Mouse (Mus musculus) midbrain, embryonic 14.5 days (tissue): ENCODE data around the gene Pwwp2a. TPM values are rescaled to one million over a fixed set of nuclear protein-coding genes. Genes with fewer than 3 reads are reported as not detected.
A peak's percentile ranks its signal among the peaks of the same experiment; 100 is the strongest.

Experiments
- ATAC-seq: fragments of 200-750 bp; cut with Nextera tagmentation; 2 replicates; pipeline ENCODE4 v1.8.0; 2017; ENCODE audit warnings: moderate number of reproducible peaks, moderate library complexity; ENCODE audit not compliant: low FRiP score, low TSS enrichment
- DNase-seq: peaks from one replicate; pipeline ENCODE4 v3.0.0-alpha.2; 2015
- H3K27ac ChIP-seq: fragments of 300-500 bp; sonication (generic); replicated peaks from 2 replicates; pipeline ENCODE4 v1.5.1; 2014; ENCODE audit warnings: mild to moderate bottlenecking, low read depth, low read length, moderate library complexity
- H3K27me3 ChIP-seq: fragments of 300-500 bp; sonication (generic); 2 replicates; pipeline ENCODE4 v1.6.1; 2014; ENCODE audit warnings: low read length, control low read depth, mixed read lengths; ENCODE audit not compliant: control insufficient read depth, insufficient read depth
- H3K36me3 ChIP-seq: fragments of 300-500 bp; sonication (generic); 2 replicates; pipeline ENCODE4 v1.6.1; 2014; ENCODE audit warnings: low read length, control low read depth; ENCODE audit not compliant: control insufficient read depth, insufficient read depth
- H3K4me1 ChIP-seq: fragments of 300-500 bp; sonication (generic); 2 replicates; pipeline ENCODE4 v1.6.1; 2014; ENCODE audit warnings: mild to moderate bottlenecking, antibody characterized with exemption, low read length, control low read depth; ENCODE audit not compliant: control insufficient read depth, insufficient read depth
- H3K4me2 ChIP-seq: fragments of 300-500 bp; sonication (generic); 2 replicates; pipeline ENCODE4 v1.6.1; 2014; ENCODE audit warnings: mild to moderate bottlenecking, low read length, moderate library complexity
- H3K4me3 ChIP-seq: fragments of 300-500 bp; sonication (generic); replicated peaks from 2 replicates; pipeline ENCODE4 v1.5.1; 2014; ENCODE audit warnings: low read depth, low read length
- H3K9ac ChIP-seq: fragments of 300-500 bp; sonication (generic); replicated peaks from 2 replicates; pipeline ENCODE4 v1.6.1; 2014; ENCODE audit warnings: mild to moderate bottlenecking, low read length, moderate library complexity
- H3K9me3 ChIP-seq: fragments of 300-500 bp; sonication (generic); 2 replicates; pipeline ENCODE4 v1.6.1; 2016; ENCODE audit warnings: low read length, control low read depth, mixed read lengths; ENCODE audit not compliant: control insufficient read depth
- WGBS: fragments of 180-500 bp; shearing (Covaris S2); extraction: QIAGEN DNeasy Blood & Tissue Kit; methylation state at CpG from one replicate; pipeline ENCODE4 v1.1.7; 2014; 5-methylcytosine and 5-hydroxymethylcytosine counted together
- polyA plus RNA-seq: library from polyadenylated mRNA; unstranded; fragments of >200 nt; fragmentation: Nextera tagmentation; extraction: Ambion mirVana; gene quantifications from 2 replicates; pipeline ENCODE4 v1.2.1, GENCODE M21; 2014

Pwwp2a gene
- polyA plus RNA-seq, 1 experiment from 2014 or later = 47.1 TPM

DNA sequence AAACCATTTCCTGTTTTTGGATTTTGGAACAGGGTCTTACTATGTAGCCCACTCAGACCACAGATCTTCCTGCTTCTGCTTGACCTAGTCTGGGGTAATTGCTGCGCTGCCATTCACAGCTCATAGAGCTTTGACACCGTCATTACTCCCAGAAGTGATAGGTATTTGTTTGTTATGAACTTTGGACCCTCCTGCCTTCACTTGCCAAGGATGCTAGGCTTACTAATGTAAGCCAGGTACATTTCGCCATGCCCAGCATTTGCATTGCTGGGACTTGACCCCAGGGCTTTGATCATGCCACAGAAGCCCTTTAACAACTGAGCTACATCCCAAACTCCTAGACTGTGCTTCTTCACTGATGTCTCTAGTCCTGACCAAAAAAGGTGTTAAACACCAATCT lies 18.5 kb downstream of the Pwwp2a start:
- Histone ChIP-seq H3K4me1 (no peaks in the 10 kb centered on the region), H3K27me3 (no peaks in the 10 kb centered on the region), H3K9ac (no peak overlapping the region), H3K4me3 (no peak overlapping the region), H3K9me3 (no peaks in the 10 kb centered on the region), H3K36me3 (peaks cover 33% of the 10 kb centered on the region), H3K4me2 (no peak overlapping the region), H3K27ac (no peak overlapping the region)
- DNase-seq (no peak), ATAC-seq (no peak)
- WGBS = 100% methylated on average over 3 of the region's 3 CpGs

DNA sequence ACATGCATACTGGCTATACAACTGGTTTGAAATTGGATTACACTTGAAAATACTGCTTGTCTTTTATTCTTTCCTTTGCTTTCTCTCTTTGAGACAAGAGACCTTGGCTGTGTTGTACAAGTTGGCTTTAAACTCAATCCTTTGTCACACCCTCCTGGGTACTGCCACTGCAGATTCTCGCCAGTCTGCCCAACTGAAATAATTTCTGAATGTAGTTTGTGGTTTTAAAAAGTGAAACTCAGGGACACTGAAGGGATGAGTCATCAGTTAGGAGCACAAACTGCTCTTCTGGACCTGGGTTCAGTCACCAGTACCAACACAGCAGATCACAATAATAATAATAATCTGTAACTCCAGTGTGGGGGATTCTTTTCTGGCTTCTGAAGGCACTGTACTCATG lies 21.8 kb downstream of the Pwwp2a start:
- no peak overlapping the region for H3K4me2 ChIP-seq
- no peak overlapping the region for H3K4me3 ChIP-seq
- H3K27me3 ChIP-seq = no peaks in the 10 kb centered on the region
- H3K9ac ChIP-seq = no peak overlapping the region
- H3K9me3 ChIP-seq = no peaks in the 10 kb centered on the region
- DNase-seq (no peak), ATAC-seq (no peak)
- H3K4me1 ChIP-seq = no peaks in the 10 kb centered on the region
- peaks cover 30% of the 10 kb centered on the region for H3K36me3 ChIP-seq
- WGBS = 63% methylated on average over 1 of the region's 1 CpGs
- no peak overlapping the region for H3K27ac ChIP-seq

DNA sequence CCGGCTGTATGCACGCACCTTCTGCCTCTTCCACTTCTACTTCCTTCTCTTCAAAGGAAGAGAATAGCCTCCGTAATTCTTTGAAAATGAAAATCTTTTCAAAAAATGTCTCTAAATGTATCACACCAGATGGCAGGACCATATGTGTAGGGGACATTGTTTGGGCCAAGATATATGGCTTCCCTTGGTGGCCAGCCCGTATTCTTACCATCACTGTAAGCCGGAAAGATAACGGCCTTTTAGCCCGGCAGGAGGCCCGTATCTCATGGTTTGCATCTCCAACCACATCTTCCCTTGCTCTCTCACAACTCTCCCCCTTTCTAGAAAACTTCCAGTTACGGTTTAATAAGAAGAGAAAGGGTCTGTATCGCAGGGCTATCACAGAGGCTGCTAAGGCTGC lies 24.0 kb downstream of the Pwwp2a start:
- Histone ChIP-seq H3K4me3 (no peak overlapping the region), H3K4me1 (no peaks in the 10 kb centered on the region), H3K4me2 (no peak overlapping the region), H3K27me3 (no peaks in the 10 kb centered on the region), H3K36me3 (peaks cover 23% of the 10 kb centered on the region), H3K9me3 (no peaks in the 10 kb centered on the region), H3K27ac (no peak overlapping the region), H3K9ac (no peak overlapping the region)
- DNase-seq = no peak
- no peak for ATAC-seq
- WGBS = 91% methylated on average over 10 of the region's 10 CpGs

DNA sequence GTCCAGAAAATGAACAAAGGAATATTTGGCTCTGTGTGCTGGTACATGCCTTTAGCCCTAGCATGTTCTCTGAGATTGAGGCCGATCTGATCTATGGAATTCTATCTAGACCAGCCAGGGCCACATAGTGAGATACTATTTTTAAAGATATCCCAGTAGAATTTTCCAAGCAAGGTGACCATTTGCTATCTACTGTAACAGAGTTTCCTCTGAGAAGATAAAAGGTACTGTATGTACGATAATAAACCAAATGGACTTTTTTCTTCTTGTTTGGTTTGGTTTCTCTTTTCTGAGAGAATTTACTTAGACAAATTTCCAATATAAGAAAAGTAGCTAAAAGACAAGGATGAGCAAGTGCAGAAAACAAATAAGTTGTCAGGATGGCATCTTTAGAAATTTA lies 26.6 kb downstream of the Pwwp2a start:
- Histone ChIP-seq H3K4me2 (no peak overlapping the region), H3K9ac (no peak overlapping the region), H3K27ac (no peak overlapping the region), H3K4me1 (no peaks in the 10 kb centered on the region), H3K4me3 (no peak overlapping the region), H3K36me3 (peaks cover 23% of the 10 kb centered on the region), H3K9me3 (no peaks in the 10 kb centered on the region), H3K27me3 (no peaks in the 10 kb centered on the region)
- no peak for DNase-seq
- 96% methylated on average over 2 of the region's 2 CpGs for WGBS
- ATAC-seq = no peak

DNA sequence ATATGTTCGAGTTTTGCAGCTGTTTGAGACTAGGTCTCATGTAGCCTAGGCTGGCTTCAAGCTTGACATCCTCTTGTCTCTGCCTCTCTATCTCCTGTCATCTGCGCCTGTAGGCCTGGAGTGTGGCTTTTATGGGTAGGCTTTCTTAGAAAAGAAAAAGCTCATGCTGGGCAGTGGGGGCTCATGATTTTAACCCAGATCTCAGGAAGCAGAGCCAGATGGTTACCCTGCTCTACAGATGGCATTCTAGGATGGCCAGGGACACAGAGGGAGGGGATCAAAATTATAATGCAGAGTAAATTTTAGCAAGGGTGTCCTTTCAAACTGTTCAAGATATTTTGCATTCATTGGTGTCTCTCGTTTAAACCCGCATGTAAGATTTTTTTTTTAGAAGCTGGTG lies 30.4 kb downstream of the Pwwp2a start:
- Histone ChIP-seq H3K36me3 (peaks cover 16% of the 10 kb centered on the region), H3K27ac (no peak overlapping the region), H3K27me3 (no peaks in the 10 kb centered on the region), H3K9me3 (no peaks in the 10 kb centered on the region), H3K4me2 (no peak overlapping the region), H3K4me1 (no peaks in the 10 kb centered on the region), H3K9ac (no peak overlapping the region), H3K4me3 (no peak overlapping the region)
- DNase-seq (no peak), ATAC-seq (no peak)
- 93% methylated on average over 4 of the region's 4 CpGs for WGBS

DNA sequence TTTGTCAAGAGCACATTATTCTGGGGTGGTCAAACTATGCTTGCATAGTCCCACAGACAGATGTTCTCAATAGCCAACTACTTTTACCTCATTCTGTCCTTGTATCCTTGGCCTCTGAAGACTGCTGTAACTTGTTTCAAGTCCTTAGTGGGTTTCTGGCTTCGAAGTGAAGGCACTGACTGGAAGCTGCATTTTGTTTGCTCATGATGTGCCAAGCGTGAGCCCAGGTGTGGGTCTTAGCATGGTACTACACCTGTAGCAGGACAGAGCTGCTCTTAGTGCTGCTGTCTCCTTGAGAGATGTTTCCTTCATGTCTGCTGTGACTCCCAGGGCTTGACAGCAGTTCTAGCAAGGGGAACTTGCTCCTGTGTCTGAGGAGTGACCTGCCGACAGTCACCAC lies 41.6 kb downstream of the Pwwp2a start:
- H3K9me3 ChIP-seq = no peaks in the 10 kb centered on the region
- no peak for ATAC-seq
- no peaks in the 10 kb centered on the region for H3K4me1 ChIP-seq
- no peak overlapping the region for H3K27ac ChIP-seq
- H3K36me3 ChIP-seq = peaks cover 47% of the 10 kb centered on the region
- H3K27me3 ChIP-seq = no peaks in the 10 kb centered on the region
- H3K4me3 ChIP-seq = no peak overlapping the region
- DNase-seq = no peak
- 95% methylated on average over 3 of the region's 3 CpGs for WGBS
- no peak overlapping the region for H3K9ac ChIP-seq
- no peak overlapping the region for H3K4me2 ChIP-seq

DNA sequence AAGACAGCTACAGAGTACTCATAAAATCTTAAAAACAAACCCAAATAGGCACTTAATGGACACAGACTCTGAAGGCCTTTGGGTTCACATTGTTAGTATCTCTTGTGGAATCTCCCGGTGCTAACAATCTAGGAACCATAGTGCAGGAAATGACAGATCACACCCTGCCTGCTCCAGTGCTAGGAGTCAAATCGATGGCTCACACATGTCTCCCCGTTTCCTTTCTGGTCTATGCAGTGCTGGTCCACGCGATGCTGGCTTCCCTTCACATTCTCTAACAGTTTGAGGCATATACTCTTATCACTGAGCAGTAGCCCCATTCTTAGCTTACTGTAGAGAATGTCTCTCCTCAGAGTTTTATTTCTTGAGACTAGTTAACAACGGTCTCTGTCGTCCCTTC lies 46.0 kb downstream of the Pwwp2a start:
- H3K9ac ChIP-seq = no peak overlapping the region
- H3K4me3 ChIP-seq = no peak overlapping the region
- H3K4me2 ChIP-seq = no peak overlapping the region
- H3K27me3 ChIP-seq = no peaks in the 10 kb centered on the region
- H3K27ac ChIP-seq = no peak overlapping the region
- H3K9me3 ChIP-seq = no peaks in the 10 kb centered on the region
- DNase-seq (no peak), ATAC-seq (no peak)
- 92% methylated on average over 7 of the region's 7 CpGs for WGBS
- H3K4me1 ChIP-seq = no peaks in the 10 kb centered on the region
- peaks cover 63% of the 10 kb centered on the region for H3K36me3 ChIP-seq

DNA sequence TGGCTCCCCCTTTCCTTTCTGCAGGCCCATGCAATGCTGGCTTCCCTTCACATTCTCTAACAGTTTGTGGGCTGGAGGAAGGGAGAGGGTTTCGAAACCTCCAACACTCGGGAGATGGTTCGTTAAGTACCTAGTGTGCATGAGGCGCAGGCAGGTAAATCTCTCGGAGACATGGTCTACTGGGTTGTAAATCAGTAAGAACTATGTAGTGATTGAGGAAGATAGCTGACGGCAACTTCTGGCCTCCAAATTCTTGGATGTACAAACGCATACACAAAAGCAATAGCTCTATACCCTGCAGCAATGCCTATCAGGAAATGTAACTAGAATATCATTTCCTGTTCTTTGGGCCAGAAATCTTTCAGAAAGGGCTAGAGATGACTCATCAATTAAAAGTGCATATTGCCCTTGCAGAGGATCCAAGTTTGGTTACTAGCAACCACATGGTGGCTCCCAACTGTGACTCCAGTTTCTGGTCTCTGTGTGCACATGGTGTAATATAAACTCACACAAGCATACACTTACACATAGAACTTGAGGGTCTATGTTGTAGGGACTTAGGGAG lies 47.0 kb downstream of the Pwwp2a start:
- no peak overlapping the region for H3K9ac ChIP-seq
- no peaks in the 10 kb centered on the region for H3K27me3 ChIP-seq
- DNase-seq (no peak), ATAC-seq (no peak)
- H3K9me3 ChIP-seq = no peaks in the 10 kb centered on the region
- H3K27ac ChIP-seq = no peak overlapping the region
- peaks cover 67% of the 10 kb centered on the region for H3K36me3 ChIP-seq
- 93% methylated on average over 7 of the region's 7 CpGs for WGBS
- H3K4me2 ChIP-seq = no peak overlapping the region
- H3K4me3 ChIP-seq = no peak overlapping the region
- H3K4me1 ChIP-seq = no peaks in the 10 kb centered on the region

DNA sequence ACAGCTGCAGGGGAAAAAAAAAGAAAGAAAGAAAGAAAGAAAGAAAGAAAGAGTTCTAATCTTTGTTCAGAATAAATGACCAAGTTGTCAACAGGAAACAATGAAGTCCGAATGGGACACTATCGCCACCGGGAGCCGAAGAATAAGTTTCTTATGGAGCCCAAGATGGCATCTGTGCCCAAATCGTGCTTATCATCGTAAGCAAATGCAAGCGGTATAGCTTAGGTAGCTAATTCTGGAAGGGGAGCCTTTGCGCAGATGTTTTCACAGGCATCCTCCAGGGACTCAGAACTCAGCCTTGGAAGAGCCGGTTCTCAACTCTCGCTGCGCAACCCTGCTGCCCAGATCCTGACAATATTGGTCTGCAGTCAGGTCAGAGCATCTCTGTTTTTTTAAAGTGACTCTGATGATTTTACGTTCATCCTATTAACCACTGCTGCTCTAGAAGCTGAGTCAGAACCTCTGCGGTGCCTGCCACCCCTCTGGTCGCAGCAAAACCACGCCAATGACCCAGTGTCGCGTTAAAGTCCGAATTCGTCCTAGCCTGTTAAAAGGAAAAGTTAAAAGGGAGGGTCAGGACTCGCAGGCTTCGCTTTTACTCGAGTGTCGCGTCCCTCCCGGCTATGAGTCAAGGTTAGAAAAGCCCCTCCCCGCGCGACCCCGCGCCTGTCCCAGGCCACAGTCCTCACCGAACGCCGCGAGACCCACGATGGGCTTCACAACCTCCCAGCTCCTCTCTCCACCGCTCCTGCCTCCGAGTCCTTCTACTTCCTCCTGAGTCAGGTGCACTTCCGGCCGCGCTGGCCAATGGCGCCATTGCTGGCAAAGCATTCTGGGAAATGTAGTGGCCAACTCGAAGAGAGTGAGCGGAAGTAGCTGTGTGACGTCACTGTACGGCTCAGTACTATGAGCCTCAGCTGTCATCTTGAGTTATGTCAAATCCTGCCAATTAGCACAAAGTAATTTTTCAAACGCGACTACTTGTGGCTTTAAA lies 65.7 kb downstream of the Pwwp2a start, which contains the start of gene Ttc1:
TSS of gene Ttc1 (minus strand) at position 776 of the 994 bp plus-strand sequence.
- Histone ChIP-seq H3K4me1 (peaks cover 6% of the 10 kb centered on the region; the same call in 1 of the 2 replicates), H3K4me2 (peak within 1 kb of the TSS; percentile 70), H3K9ac (peak within 1 kb of the TSS; percentile 68), H3K9me3 (no peaks in the 10 kb centered on the region), H3K27ac (peak within 1 kb of the TSS; percentile 56), H3K27me3 (no peaks in the 10 kb centered on the region), H3K36me3 (peaks cover 26% of the 10 kb centered on the region), H3K4me3 (peak within 1 kb of the TSS; percentile 65)
- WGBS = 3% methylated on average over 47 of the region's 47 CpGs
- peak; percentile 100 for ATAC-seq
- peak; percentile 99 for DNase-seq
